In genomic region chr9:111211122-111212041, GRCm38 (mm10) we compare ENCODE assay signal across 26 mouse cellular contexts.
DNase-seq lines count a peak whose midpoint lies in the region; ATAC-seq lines count a peak whose summit lies in the region.
"Had no signal": no experiment of that assay in that cellular context is flagged by ENCODE, and none has a peak within 500 bp of the region (broad histone marks: within the 10 kb centered on the region; RNA-seq: fewer than 3 reads in every experiment).

No protein-coding gene starts in this region.

- 66% methylated on average over 10 of the region's 10 CpGs for WGBS in heart, embryonic 16.5 days
- WGBS in intestine, embryonic 14.5 days, result 58% methylated on average over 10 of the region's 10 CpGs
- 50% methylated on average over 10 of the region's 10 CpGs for WGBS in intestine, embryonic 15.5 days

- H3K27ac ChIP-seq in heart, embryonic 16.5 days (ENCODE audit: low read length), result peak overlapping the region; percentile 37
- no peak overlapping the region for H3K27ac ChIP-seq in intestine, embryonic 14.5 days (ENCODE audit: low read depth)
- peak overlapping the region; percentile 56 for H3K27ac ChIP-seq in intestine, embryonic 15.5 days
- H3K27ac ChIP-seq: embryonic facial prominence, embryonic 12.5 days; forebrain, embryonic 15.5 days; kidney, embryonic 15.5 days; limb, embryonic 12.5 days; liver, embryonic 14.5 days had no signal

- H3K4me2 ChIP-seq in heart, embryonic 16.5 days (ENCODE audit: low read depth, low read length), result no peak overlapping the region
- H3K4me2 ChIP-seq in intestine, embryonic 14.5 days (ENCODE audit: low read length), result no peak overlapping the region
- H3K4me2 ChIP-seq in intestine, embryonic 15.5 days (replicated peaks), result no peak overlapping the region
- H3K4me2 ChIP-seq: embryonic facial prominence, embryonic 12.5 days; forebrain, embryonic 15.5 days; kidney, embryonic 15.5 days; limb, embryonic 12.5 days; midbrain, embryonic 11.5 days had no signal

- no peak for ATAC-seq in heart, embryonic 16.5 days (replicated peaks; ENCODE audit: extremely low read depth, insufficient read depth, low FRiP score)
- ATAC-seq in intestine, embryonic 14.5 days (replicated peaks; ENCODE audit: low FRiP score, low TSS enrichment, low read depth), result 0 out of 2 replicates have a peak, but pooled peaks have one; percentile 40
- peak; percentile 87 for ATAC-seq in intestine, embryonic 15.5 days
- ATAC-seq: forebrain, embryonic 15.5 days; hindbrain, embryonic 16.5 days; midbrain, embryonic 16.5 days had no signal

- H3K4me1 ChIP-seq in heart, embryonic 16.5 days (ENCODE audit: control insufficient read depth, insufficient read depth, low read length), result peaks cover 28% of the 10 kb centered on the region
- no peaks in the 10 kb centered on the region for H3K4me1 ChIP-seq in intestine, embryonic 14.5 days (replicated peaks; ENCODE audit: control insufficient read depth, insufficient read depth, low read length)
- no peaks in the 10 kb centered on the region for H3K4me1 ChIP-seq in intestine, embryonic 15.5 days (replicated peaks)
- H3K4me1 ChIP-seq: embryonic facial prominence, embryonic 12.5 days; forebrain, embryonic 15.5 days had no signal

- H3K36me3 ChIP-seq in heart, embryonic 16.5 days (ENCODE audit: control insufficient read depth, insufficient read depth), result peaks cover 21% of the 10 kb centered on the region
- H3K36me3 ChIP-seq in intestine, embryonic 14.5 days (ENCODE audit: control insufficient read depth, insufficient read depth, low read length), result peaks cover 16% of the 10 kb centered on the region; the same call in 1 of the 2 replicates
- H3K36me3 ChIP-seq in intestine, embryonic 15.5 days, result peaks cover 6% of the 10 kb centered on the region

- H3K4me3 ChIP-seq in heart, embryonic 16.5 days (ENCODE audit: low read length), result no peak overlapping the region
- no peak overlapping the region for H3K4me3 ChIP-seq in intestine, embryonic 14.5 days (ENCODE audit: low read depth, low read length)
- no peak overlapping the region for H3K4me3 ChIP-seq in intestine, embryonic 15.5 days (replicated peaks)
- H3K4me3 ChIP-seq: embryonic facial prominence, embryonic 12.5 days; forebrain, embryonic 15.5 days; kidney, embryonic 15.5 days; limb, embryonic 12.5 days had no signal

- no peak overlapping the region for H3K9ac ChIP-seq in heart, embryonic 16.5 days (ENCODE audit: low read length)
- H3K9ac ChIP-seq in intestine, embryonic 14.5 days (ENCODE audit: low read length), result no peak overlapping the region
- H3K9ac ChIP-seq in intestine, embryonic 15.5 days, result no peak overlapping the region
- H3K9ac ChIP-seq: embryonic facial prominence, embryonic 12.5 days; forebrain, embryonic 15.5 days; kidney, embryonic 15.5 days; limb, embryonic 12.5 days; liver, embryonic 14.5 days had no signal

- H3K9me3 ChIP-seq in heart, embryonic 16.5 days (replicated peaks; ENCODE audit: control insufficient read depth, low read length), result no peaks in the 10 kb centered on the region
- no peaks in the 10 kb centered on the region for H3K9me3 ChIP-seq in intestine, embryonic 14.5 days (ENCODE audit: control insufficient read depth, low read length)
- no peaks in the 10 kb centered on the region for H3K9me3 ChIP-seq in intestine, embryonic 15.5 days
- H3K9me3 ChIP-seq: embryonic facial prominence, embryonic 12.5 days; forebrain, embryonic 15.5 days; kidney, embryonic 15.5 days; limb, embryonic 12.5 days had no signal

- no peaks in the 10 kb centered on the region for H3K27me3 ChIP-seq in heart, embryonic 16.5 days (ENCODE audit: control insufficient read depth, insufficient read depth, low read length)
- no peaks in the 10 kb centered on the region for H3K27me3 ChIP-seq in intestine, embryonic 14.5 days (replicated peaks; ENCODE audit: control insufficient read depth, insufficient read depth, low read length)
- no peaks in the 10 kb centered on the region for H3K27me3 ChIP-seq in intestine, embryonic 15.5 days (replicated peaks)
- H3K27me3 ChIP-seq: embryonic facial prominence, embryonic 12.5 days; forebrain, embryonic 15.5 days; kidney, embryonic 15.5 days; limb, embryonic 12.5 days had no signal

- no peak for DNase-seq in heart, adult 8-10 months (ENCODE audit: low spot score)
- peak; percentile 39 to 49 for DNase-seq in kidney, postnatal 36 days
- DNase-seq in kidney, postnatal 4 days, result no peak
- DNase-seq in intestine, embryonic 14.5 days (ENCODE audit: low spot score), result no peak
- DNase-seq in layer of hippocampus, adult 8-10 months (ENCODE audit: low spot score in 2 of 2), result no peak
- no peak for DNase-seq in testis, postnatal 14 days (ENCODE audit: low spot score)
- DNase-seq: adrenal gland, postnatal 25 days; B cell, adult 2 months; cerebellum, adult 11-12 months; cerebellum, adult 9-11 months; embryo, embryonic 11 days; gastrocnemius, postnatal 25 days; heart, adult 18-20 months; lung, postnatal 36 days; right cerebral cortex, postnatal 25 days; spleen, adult 18-20 months had no signal

Comparison
In these comparisons a context has a peak if more than half of its experiments do, and no peak if none do; other contexts are left out.
1. DNase-seq: peak in kidney, postnatal 36 days (2 of 2); none in heart, adult 8-10 months (single experiment), kidney, postnatal 4 days (0 of 2), intestine, embryonic 14.5 days (single experiment), layer of hippocampus, adult 8-10 months (0 of 2) and testis, postnatal 14 days (single experiment).